Comparison of ENCODE assay signal across 9 mouse cellular contexts in genomic region chr15:98674994-98675545, GRCm38 (mm10). TPM values are rescaled to one million over a fixed set of nuclear protein-coding genes. Genes with fewer than 3 reads are reported as not detected.
DNase-seq lines count a peak whose midpoint lies in the region; ATAC-seq lines count a peak whose summit lies in the region.
"Had no signal": no experiment of that assay in that cellular context is flagged by ENCODE, and none has a peak within 500 bp of the region (broad histone marks: within the 10 kb centered on the region; RNA-seq: fewer than 3 reads in every experiment).

No protein-coding gene starts in this region.

- 15% methylated on average over 11 of the region's 11 CpGs for WGBS in kidney, embryonic 14.5 days
- WGBS in forebrain, embryonic 11.5 days: 32% methylated on average over 11 of the region's 11 CpGs
- 28% methylated on average over 11 of the region's 11 CpGs for WGBS in midbrain, embryonic 12.5 days

- H3K4me2 ChIP-seq in kidney, embryonic 14.5 days (replicated peaks; ENCODE audit: low read depth, low read length): no peak overlapping the region; the same call in 1 of the 2 replicates
- peak overlapping the region; percentile 88 for H3K4me2 ChIP-seq in forebrain, embryonic 11.5 days (ENCODE audit: low read depth, low read length, severe bottlenecking)
- H3K4me2 ChIP-seq in midbrain, embryonic 12.5 days (replicated peaks): peak overlapping the region; percentile 99

- H3K9me3 ChIP-seq in kidney, embryonic 14.5 days (ENCODE audit: control insufficient read depth, low read length): no peaks in the 10 kb centered on the region
- no peaks in the 10 kb centered on the region for H3K9me3 ChIP-seq in forebrain, embryonic 11.5 days (ENCODE audit: control insufficient read depth, low read length)
- H3K9me3 ChIP-seq in midbrain, embryonic 12.5 days: no peaks in the 10 kb centered on the region

- peaks cover 32% of the 10 kb centered on the region for H3K27me3 ChIP-seq in kidney, embryonic 14.5 days (ENCODE audit: control insufficient read depth, insufficient read depth, low read length)
- peaks cover 22% of the 10 kb centered on the region for H3K27me3 ChIP-seq in forebrain, embryonic 11.5 days (ENCODE audit: control insufficient read depth, insufficient read depth, low read length)
- peaks cover 30% of the 10 kb centered on the region for H3K27me3 ChIP-seq in midbrain, embryonic 12.5 days

- H3K4me3 ChIP-seq in kidney, embryonic 14.5 days (ENCODE audit: low read length): 0 out of 2 replicates have a peak overlapping the region, but pooled peaks have one; percentile 2
- H3K4me3 ChIP-seq in forebrain, embryonic 11.5 days (ENCODE audit: low read depth, low read length): peak overlapping the region; percentile 42; the same call in 1 of the 2 replicates
- H3K4me3 ChIP-seq in midbrain, embryonic 12.5 days: peak overlapping the region; percentile 56

- H3K36me3 ChIP-seq in kidney, embryonic 14.5 days (ENCODE audit: control insufficient read depth, insufficient read depth, low read length): no peaks in the 10 kb centered on the region
- no peaks in the 10 kb centered on the region for H3K36me3 ChIP-seq in forebrain, embryonic 11.5 days (ENCODE audit: control insufficient read depth, insufficient read depth, low read length)
- peaks cover 18% of the 10 kb centered on the region for H3K36me3 ChIP-seq in midbrain, embryonic 12.5 days

- H3K4me1 ChIP-seq in kidney, embryonic 14.5 days (ENCODE audit: control insufficient read depth, insufficient read depth, low read length): peaks cover 13% of the 10 kb centered on the region; the same call in 1 of the 2 replicates
- peaks cover 25% of the 10 kb centered on the region for H3K4me1 ChIP-seq in forebrain, embryonic 11.5 days (replicated peaks; ENCODE audit: control insufficient read depth, insufficient read depth, low read length)
- peaks cover 44% of the 10 kb centered on the region for H3K4me1 ChIP-seq in midbrain, embryonic 12.5 days

- H3K9ac ChIP-seq in kidney, embryonic 14.5 days (ENCODE audit: low read depth, low read length): no peak overlapping the region
- H3K9ac ChIP-seq in forebrain, embryonic 11.5 days (ENCODE audit: low read length): peak overlapping the region; percentile 39
- H3K9ac ChIP-seq in midbrain, embryonic 12.5 days (replicated peaks): peak overlapping the region; percentile 56

- no peak overlapping the region for H3K27ac ChIP-seq in kidney, embryonic 14.5 days (ENCODE audit: low read depth, low read length)
- no peak overlapping the region for H3K27ac ChIP-seq in forebrain, embryonic 11.5 days (ENCODE audit: low read depth, low read length)
- H3K27ac ChIP-seq in midbrain, embryonic 12.5 days (replicated peaks): peak overlapping the region; percentile 72

- no peak for ATAC-seq in kidney, embryonic 14.5 days (ENCODE audit: low FRiP score, low TSS enrichment)
- no peak for ATAC-seq in forebrain, embryonic 11.5 days (replicated peaks; ENCODE audit: low FRiP score)
- no peak for ATAC-seq in midbrain, embryonic 12.5 days (ENCODE audit: low FRiP score, low read depth)
- ATAC-seq in activated CD4-positive, CD25-positive, alpha-beta regulatory T cell, adult 4 months: no peak

- no peak for DNase-seq in kidney, postnatal 36 days
- DNase-seq in brain, adult 2 months (ENCODE audit: low read depth, low spot score): peak; percentile 41
- DNase-seq in forebrain, embryonic 11.5 days (ENCODE audit: low spot score): no peak
- no peak for DNase-seq in natural killer cell, adult 2 months (ENCODE audit: low spot score in 2 of 2)
- no peak for DNase-seq in gastrocnemius, adult 8-10 months (ENCODE audit: low spot score in 2 of 2)

RNA-seq across cellular contexts. Expression of gene Rnd1, which starts 2.2 kb away (rescaled TPM):
- polyA plus RNA-seq in kidney, embryonic 14.5 days (2014; fragmentation: Nextera tagmentation; extraction: Ambion mirVana): 0.28 and 0.31 TPM in 2 replicates
- 1.9 and 2.8 TPM in 2 replicates for polyA plus RNA-seq in forebrain, embryonic 11.5 days (2014; fragmentation: Nextera tagmentation; extraction: Ambion mirVana)
- polyA plus RNA-seq in midbrain, embryonic 12.5 days (2016; fragmentation: Nextera tagmentation; extraction: Ambion mirVana): 8.0 and 8.3 TPM in 2 replicates
- total RNA-seq in gastrocnemius, adult 8-10 months (2022): 1 to 10 TPM; 1.0 to 2.3 (median 1.1) TPM
- polyA plus RNA-seq in activated CD4-positive, CD25-positive, alpha-beta regulatory T cell, adult 4 months (2017; shearing (Covaris generic)): 1 to 10 TPM in 1 of 2 experiments, under 1 TPM in 1; 0.50 to 1.5 TPM

RNA-seq across cellular contexts. Expression of gene Ddx23, which starts 12.4 kb away (rescaled TPM):
- polyA plus RNA-seq in kidney, embryonic 14.5 days (2014; fragmentation: Nextera tagmentation; extraction: Ambion mirVana): 27.3 and 32.2 TPM in 2 replicates
- polyA plus RNA-seq in forebrain, embryonic 11.5 days (2014; fragmentation: Nextera tagmentation; extraction: Ambion mirVana): 24.2 and 31.2 TPM in 2 replicates
- 24.4 and 29.3 TPM in 2 replicates for polyA plus RNA-seq in midbrain, embryonic 12.5 days (2016; fragmentation: Nextera tagmentation; extraction: Ambion mirVana)
- 10 to 100 TPM; 54.0 to 72.3 (median 63.4) TPM for total RNA-seq in gastrocnemius, adult 8-10 months (2022)
- polyA plus RNA-seq in activated CD4-positive, CD25-positive, alpha-beta regulatory T cell, adult 4 months (2017; shearing (Covaris generic)): 10 to 100 TPM; 22.8 to 27.3 TPM

RNA-seq across cellular contexts. Expression of gene Ccdc65, which starts 32.9 kb away (rescaled TPM):
- 0.69 and 1.0 TPM in 2 replicates for polyA plus RNA-seq in kidney, embryonic 14.5 days (2014; fragmentation: Nextera tagmentation; extraction: Ambion mirVana)
- polyA plus RNA-seq in forebrain, embryonic 11.5 days (2014; fragmentation: Nextera tagmentation; extraction: Ambion mirVana): 0.92 and 1.3 TPM in 2 replicates
- polyA plus RNA-seq in midbrain, embryonic 12.5 days (2016; fragmentation: Nextera tagmentation; extraction: Ambion mirVana): 0.87 and 1.8 TPM in 2 replicates
- not detected for total RNA-seq in gastrocnemius, adult 8-10 months (2022)
- polyA plus RNA-seq in activated CD4-positive, CD25-positive, alpha-beta regulatory T cell, adult 4 months (2017; shearing (Covaris generic)): under 1 TPM in 1 of 2 experiments, not detected in 1; 0.62 TPM
- total RNA-seq: gastrocnemius, adult 18-20 months had no signal

RNA-seq across cellular contexts. Expression of gene Cacnb3, which starts 44.4 kb away (rescaled TPM):
- polyA plus RNA-seq in kidney, embryonic 14.5 days (2014; fragmentation: Nextera tagmentation; extraction: Ambion mirVana): 21.5 and 26.5 TPM in 2 replicates
- 45.3 and 46.9 TPM in 2 replicates for polyA plus RNA-seq in forebrain, embryonic 11.5 days (2014; fragmentation: Nextera tagmentation; extraction: Ambion mirVana)
- polyA plus RNA-seq in midbrain, embryonic 12.5 days (2016; fragmentation: Nextera tagmentation; extraction: Ambion mirVana): 86.2 and 99.6 TPM in 2 replicates
- total RNA-seq in gastrocnemius, adult 8-10 months (2022): 1 to 10 TPM in 2 of 4 experiments, under 1 TPM in 2; 0.78 to 1.1 (median 1.0) TPM
- polyA plus RNA-seq in activated CD4-positive, CD25-positive, alpha-beta regulatory T cell, adult 4 months (2017; shearing (Covaris generic)): under 1 TPM in 1 of 2 experiments, not detected in 1; 0.19 TPM

RNA-seq across cellular contexts. Expression of gene Fkbp11, which starts 52.9 kb away (rescaled TPM):
- 28.8 and 33.4 TPM in 2 replicates for polyA plus RNA-seq in kidney, embryonic 14.5 days (2014; fragmentation: Nextera tagmentation; extraction: Ambion mirVana)
- polyA plus RNA-seq in forebrain, embryonic 11.5 days (2014; fragmentation: Nextera tagmentation; extraction: Ambion mirVana): 6.1 and 6.7 TPM in 2 replicates
- 5.7 and 9.2 TPM in 2 replicates for polyA plus RNA-seq in midbrain, embryonic 12.5 days (2016; fragmentation: Nextera tagmentation; extraction: Ambion mirVana)
- under 1 TPM in 3 of 4 experiments, not detected in 1; 0.43 to 0.92 (median 0.72) TPM for total RNA-seq in gastrocnemius, adult 8-10 months (2022)
- 1 to 10 TPM; 1.3 to 1.7 TPM for polyA plus RNA-seq in activated CD4-positive, CD25-positive, alpha-beta regulatory T cell, adult 4 months (2017; shearing (Covaris generic))

Comparison
In these comparisons a context has a peak if more than half of its experiments do, and no peak if none do; other contexts are left out.
1. H3K4me3 ChIP-seq: peak in every context shown above with its lines; median percentile 56 in midbrain, embryonic 12.5 days; 42 in forebrain, embryonic 11.5 days; 2 in kidney, embryonic 14.5 days.